Mouse (Mus musculus) mammary gland, adult 2 months (tissue): Measurements from ENCODE around the gene Gm6268. TPM values are rescaled to one million over a fixed set of nuclear protein-coding genes. Genes with fewer than 3 reads are reported as not detected.

Experiments
- polyA plus RNA-seq: library from polyadenylated mRNA; depleted of rRNA; stranded (reverse); fragments of >200 nt; gene quantifications from 2 replicates; pipeline ENCODE4 v1.2.3, GENCODE M21; 2012; ENCODE audit warnings: low replicate concordance; rRNA removed

Gene Gm6268
- polyA plus RNA-seq = not detected in 2 replicates

DNA sequence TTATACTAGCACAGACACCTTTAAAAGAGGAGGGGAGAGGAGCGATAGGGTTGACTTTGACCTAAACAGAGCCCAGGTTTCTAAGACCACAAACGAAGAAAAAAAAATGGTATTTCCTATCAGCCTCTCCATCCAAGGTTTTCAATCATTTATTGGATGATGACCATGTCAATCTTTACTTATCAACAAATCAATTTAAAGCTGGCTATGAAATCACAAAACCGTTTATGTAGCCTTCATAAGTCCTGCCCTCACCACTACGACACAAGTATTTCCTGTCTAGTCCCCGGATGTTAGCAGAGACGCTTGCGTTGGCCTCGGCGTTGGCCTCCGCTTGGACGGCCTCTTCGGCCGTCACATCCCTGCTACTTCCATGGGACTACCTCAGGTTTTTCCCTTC, at the start of gene Gm6268:
TSS of gene Gm6268 (plus strand) at position 301 of the 400 bp plus-strand sequence.

Other genes with a start within 250 kb of the Gm6268 start
- not detected in 2 replicates for gene Zcchc12, start 205.4 kb upstream of the Gm6268 start, polyA plus RNA-seq
- gene Lonrf3, start 72.9 kb upstream of the Gm6268 start, polyA plus RNA-seq = 0.74 and 0.76 TPM in 2 replicates
- gene Gm14569, start 90.5 kb downstream of the Gm6268 start, polyA plus RNA-seq = not detected in 2 replicates
- 66.8 and 165 TPM in 2 replicates for gene Pgrmc1, start 196.9 kb downstream of the Gm6268 start, polyA plus RNA-seq
- 0.43 and 0.69 TPM in 2 replicates for gene Akap17b, start 244.1 kb downstream of the Gm6268 start, polyA plus RNA-seq